Mouse (Mus musculus): ENCODE results near the gene Mpdu1.
"Not testable (repeated sequence)": the region's sequence is repeated elsewhere in the genome, so short reads cannot be mapped to it uniquely, and the experiment has no call there.

Mpdu1 gene

GRCm38 (mm10) chr11:69665457-69665960, 3.1 kb upstream of the Mpdu1 start:
- DNase-seq (ENCODE audit: low read depth): no peak

- DNase-seq (ENCODE audit: low read depth): no peak
These were observed 2.4 kb upstream of the Mpdu1 start for GRCm38 (mm10) chr11:69664841-69665240.

- peak; percentile 81 for DNase-seq (ENCODE audit: low read depth)
These were observed 1.4 kb upstream of the Mpdu1 start for GRCm38 (mm10) chr11:69663795-69664194.

GRCm38 (mm10) chr11:69662967-69663671, 677 bp upstream of the Mpdu1 start:
- peak; percentile 21 for DNase-seq (ENCODE audit: low read depth)

GRCm38 (mm10) chr11:69661221-69661881, 1.1 kb downstream of the Mpdu1 start:
- peak; percentile 46 for DNase-seq (ENCODE audit: low read depth)

- no peak for DNase-seq (ENCODE audit: low read depth)
These were observed 5.0 kb downstream of the Mpdu1 start for GRCm38 (mm10) chr11:69657462-69657881.

- peak; percentile 61 for DNase-seq (ENCODE audit: low read depth)
These were observed 5.6 kb downstream of the Mpdu1 start for GRCm38 (mm10) chr11:69656617-69657461.

GRCm38 (mm10) chr11:69656065-69656455, 6.4 kb downstream of the Mpdu1 start:
- DNase-seq (ENCODE audit: low read depth): no peak

GRCm38 (mm10) chr11:69655264-69656064, 7.0 kb downstream of the Mpdu1 start, which contains the start of gene Sox15:
TSS of gene Sox15 (plus strand) at chr11:69655314.
- DNase-seq (ENCODE audit: low read depth): no peak

GRCm38 (mm10) chr11:69654760-69655159, 7.7 kb downstream of the Mpdu1 start:
- DNase-seq (ENCODE audit: low read depth): no peak

- DNase-seq (ENCODE audit: low read depth): no peak
These were observed 9.0 kb downstream of the Mpdu1 start for GRCm38 (mm10) chr11:69653399-69653798.

- no peak for DNase-seq (ENCODE audit: low read depth)
These were observed 16.6 kb downstream of the Mpdu1 start for GRCm38 (mm10) chr11:69645860-69646259.

- DNase-seq (ENCODE audit: low read depth): no peak
These were observed 27.0 kb downstream of the Mpdu1 start for GRCm38 (mm10) chr11:69635471-69635870.

GRCm38 (mm10) chr11:69633128-69633866, 29.1 kb downstream of the Mpdu1 start:
- peak; percentile 51 for DNase-seq (ENCODE audit: low read depth)

GRCm38 (mm10) chr11:69632284-69633089, 30.0 kb downstream of the Mpdu1 start, which contains the start of gene Fxr2:
TSS of gene Fxr2 (plus strand) at chr11:69632990.
- peak; percentile 100 for DNase-seq (ENCODE audit: low read depth)

- peak; percentile 69 for DNase-seq (ENCODE audit: low read depth)
These were observed 32.6 kb downstream of the Mpdu1 start for GRCm38 (mm10) chr11:69629802-69630201.

- peak; percentile 87 for DNase-seq (ENCODE audit: low read depth)
These were observed 34.2 kb downstream of the Mpdu1 start for GRCm38 (mm10) chr11:69628286-69628685.

GRCm38 (mm10) chr11:69624339-69624738, 38.1 kb downstream of the Mpdu1 start:
- not testable (repeated sequence) for DNase-seq (ENCODE audit: low read depth)

- DNase-seq (ENCODE audit: low read depth): no peak
These were observed 39.4 kb downstream of the Mpdu1 start for GRCm38 (mm10) chr11:69623006-69623405.

- DNase-seq (ENCODE audit: low read depth): no peak
These were observed 40.0 kb downstream of the Mpdu1 start for GRCm38 (mm10) chr11:69622406-69622805.

Measured in 416B (cell line).